Mouse (Mus musculus): ENCODE measurements around the gene Polr3h. TPM values are rescaled to one million over a fixed set of nuclear protein-coding genes. Genes with fewer than 3 reads are reported as not detected.
"Not testable (repeated sequence)": the region's sequence is repeated elsewhere in the genome, so short reads cannot be mapped to it uniquely, and the experiment has no call there.

Polr3h gene
- polyA plus RNA-seq (2015; fragmentation: Nextera tagmentation; extraction: Ambion mirVana): 57.0 and 57.3 TPM in 2 replicates

DNA sequence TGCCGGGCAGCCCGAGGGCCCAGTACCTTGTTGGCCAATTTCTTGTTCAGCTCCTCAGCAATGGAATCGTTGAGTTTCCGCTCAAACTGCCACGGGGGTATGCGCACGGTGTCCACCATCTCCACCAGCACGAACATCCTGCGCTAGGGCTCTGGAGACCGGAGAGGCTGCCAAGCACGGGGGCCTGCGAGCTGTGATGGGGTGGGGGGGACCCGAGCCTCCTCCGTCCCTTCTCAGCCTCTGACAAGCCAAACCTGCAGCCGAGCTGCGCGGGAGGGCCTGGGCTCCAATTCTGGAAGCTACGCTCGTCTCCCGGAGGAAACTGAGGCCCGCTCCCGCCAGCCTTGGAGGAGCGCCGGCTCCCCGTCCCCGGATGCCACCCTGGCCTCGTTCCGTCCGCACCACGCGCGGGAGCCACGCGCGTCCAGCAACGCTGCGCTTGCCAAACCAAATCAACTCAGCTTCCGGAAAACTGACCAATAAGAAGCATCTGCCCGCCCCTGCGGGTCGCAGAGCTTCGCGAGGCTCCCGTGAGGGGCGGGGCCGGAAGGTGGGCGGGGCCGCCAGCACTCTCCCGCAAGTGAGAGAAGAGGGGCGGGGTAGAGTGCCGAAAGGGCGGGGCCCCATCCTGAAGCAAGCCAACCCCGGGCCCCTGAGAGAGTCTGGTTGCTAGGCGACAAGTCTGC is at the start of gene Polr3h:
Polr3h (minus strand) TSS at position 481 of the 686 bp plus-strand sequence.
- no peaks in the 10 kb centered on the region for H3K27me3 ChIP-seq (ENCODE audit: insufficient read depth, low read length)
- H3K9ac ChIP-seq (replicated peaks): peak within 1 kb of the TSS; percentile 70
- H3K4me1 ChIP-seq (ENCODE audit: insufficient read depth): peaks cover 33% of the 10 kb centered on the region
- peak; percentile 92 for ATAC-seq
- peak within 1 kb of the TSS; percentile 99 for H3K4me2 ChIP-seq (ENCODE audit: low read depth, low read length)
- TF ChIP-seq EP300 (IDR thresholded peaks at IDR 0.05; ENCODE audit: low read depth) (peak; percentile 20; the same call in 1 of the 2 replicates), CTCF (IDR thresholded peaks at IDR 0.05; ENCODE audit: low read depth) (no peak)
- H3K9me3 ChIP-seq (ENCODE audit: low read length): no peaks in the 10 kb centered on the region
- H3K4me3 ChIP-seq (ENCODE audit: low read depth, low read length): peak within 1 kb of the TSS; percentile 62
- peaks cover 4% of the 10 kb centered on the region; the same call in 1 of the 2 replicates for H3K36me3 ChIP-seq (replicated peaks; ENCODE audit: insufficient read depth, low read length)
- H3K27ac ChIP-seq (ENCODE audit: low read depth): peak within 1 kb of the TSS; percentile 49
- under 1% methylated on average over 54 of the region's 54 CpGs for WGBS (ENCODE audit: insufficient replicate concordance)
- peak; percentile 98 for DNase-seq

DNA sequence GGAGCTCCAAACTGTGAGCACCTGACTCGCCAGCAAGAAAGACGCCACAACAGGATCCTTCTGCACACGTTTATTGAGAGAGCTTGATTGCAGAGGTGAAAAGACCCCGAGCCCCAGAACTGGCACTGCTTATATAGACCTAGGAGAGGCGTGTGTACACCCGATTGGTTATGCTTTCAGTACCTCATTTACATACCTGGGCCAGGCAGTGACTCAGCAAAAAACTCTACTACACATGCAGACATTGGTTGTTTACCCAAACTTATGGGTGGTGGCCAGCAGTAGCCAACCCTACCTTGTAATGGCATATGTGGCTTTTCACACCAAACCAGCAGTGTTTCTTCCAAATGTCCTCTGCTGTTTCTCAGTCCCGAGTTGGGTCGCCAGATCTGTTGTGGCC is 49.1 kb upstream of the Polr3h start:
- H3K9me3 ChIP-seq (ENCODE audit: low read length); ATAC-seq; H3K4me3 ChIP-seq (ENCODE audit: low read depth, low read length); H3K4me2 ChIP-seq (ENCODE audit: low read depth, low read length); H3K9ac ChIP-seq (replicated peaks); H3K27me3 ChIP-seq (ENCODE audit: insufficient read depth, low read length); H3K36me3 ChIP-seq (replicated peaks; ENCODE audit: insufficient read depth, low read length); DNase-seq; H3K27ac ChIP-seq (ENCODE audit: low read depth); H3K4me1 ChIP-seq (ENCODE audit: insufficient read depth): not testable (repeated sequence)
- 89% methylated on average over 8 of the region's 8 CpGs for WGBS (ENCODE audit: insufficient replicate concordance)

DNA sequence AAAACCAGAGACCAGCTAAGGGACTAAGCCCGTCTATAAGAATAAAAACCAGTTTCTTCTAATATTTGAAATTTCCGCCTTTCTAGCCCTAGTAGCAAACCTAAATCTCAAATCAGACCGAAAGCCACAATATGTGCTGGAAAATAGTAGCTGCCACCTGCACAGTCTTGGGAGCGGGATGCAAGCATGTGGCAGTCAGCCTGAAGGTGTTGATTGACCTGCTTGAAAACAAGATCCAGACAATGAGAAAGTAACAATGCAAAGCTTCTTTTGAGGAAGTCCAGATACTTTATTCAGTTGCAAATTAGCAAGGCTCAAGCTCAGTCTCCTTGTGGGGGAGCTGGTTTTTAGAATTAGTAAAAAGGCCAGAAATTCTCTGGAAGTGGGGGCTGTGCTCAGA is 44.5 kb upstream of the Polr3h start:
- H3K36me3 ChIP-seq (replicated peaks; ENCODE audit: insufficient read depth, low read length); H3K27me3 ChIP-seq (ENCODE audit: insufficient read depth, low read length); ATAC-seq; H3K27ac ChIP-seq (ENCODE audit: low read depth); H3K4me3 ChIP-seq (ENCODE audit: low read depth, low read length); DNase-seq; H3K4me1 ChIP-seq (ENCODE audit: insufficient read depth); H3K9me3 ChIP-seq (ENCODE audit: low read length); H3K4me2 ChIP-seq (ENCODE audit: low read depth, low read length); H3K9ac ChIP-seq (replicated peaks): not testable (repeated sequence)
- WGBS (ENCODE audit: insufficient replicate concordance): 84% methylated on average over 4 of the region's 4 CpGs

DNA sequence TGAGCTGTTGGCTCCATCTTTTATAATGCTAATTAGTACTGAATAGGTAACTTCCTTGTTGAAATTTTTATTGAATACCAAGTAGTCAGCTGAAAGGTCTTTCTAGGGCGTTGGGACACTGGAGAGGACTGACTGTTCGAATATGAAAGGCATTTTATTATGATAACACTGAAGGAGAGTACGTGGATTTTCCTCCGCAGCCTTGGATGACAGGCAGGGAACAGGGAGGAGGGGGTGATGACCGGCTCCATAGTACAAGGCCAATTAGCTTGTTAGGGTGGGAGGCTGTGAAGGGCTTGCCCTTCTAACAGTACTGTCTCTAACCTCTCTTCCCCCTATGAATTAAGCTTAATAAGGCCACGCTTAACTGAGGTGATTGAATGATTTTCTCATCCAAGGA is 43.6 kb upstream of the Polr3h start:
- H3K36me3 ChIP-seq (replicated peaks; ENCODE audit: insufficient read depth, low read length); H3K4me2 ChIP-seq (ENCODE audit: low read depth, low read length); ATAC-seq; H3K27me3 ChIP-seq (ENCODE audit: insufficient read depth, low read length); H3K4me3 ChIP-seq (ENCODE audit: low read depth, low read length); H3K9ac ChIP-seq (replicated peaks); H3K27ac ChIP-seq (ENCODE audit: low read depth); H3K4me1 ChIP-seq (ENCODE audit: insufficient read depth); DNase-seq; H3K9me3 ChIP-seq (ENCODE audit: low read length): not testable (repeated sequence)
- 82% methylated on average over 6 of the region's 6 CpGs for WGBS (ENCODE audit: insufficient replicate concordance)

DNA sequence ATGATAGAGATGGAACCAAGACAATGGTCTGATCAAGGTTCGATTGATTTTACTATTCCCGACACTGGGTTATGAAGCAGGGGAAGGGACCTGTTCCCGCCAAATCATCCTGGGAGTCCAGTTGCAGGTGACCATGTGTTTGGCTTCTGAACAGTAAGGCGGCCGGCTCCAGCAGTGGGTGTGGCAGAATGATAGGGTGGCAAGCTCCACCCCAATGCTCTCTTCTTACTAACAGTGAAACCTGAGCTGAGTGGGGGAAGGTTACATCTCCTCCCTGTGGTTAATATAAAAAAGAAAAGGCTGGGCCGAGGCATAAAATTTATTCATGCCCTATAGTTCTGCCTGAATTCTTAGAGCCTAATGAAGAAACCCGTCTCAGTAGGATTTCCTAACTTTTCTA is 43.1 kb upstream of the Polr3h start:
- Histone ChIP-seq H3K9ac (replicated peaks) (no peak overlapping the region), H3K9me3 (ENCODE audit: low read length) (no peaks in the 10 kb centered on the region), H3K4me1 (ENCODE audit: insufficient read depth) (no peaks in the 10 kb centered on the region), H3K36me3 (replicated peaks; ENCODE audit: insufficient read depth, low read length) (no peaks in the 10 kb centered on the region), H3K27me3 (ENCODE audit: insufficient read depth, low read length) (0 out of 2 replicates have a peak, but pooled peaks cover 4% of the 10 kb centered on the region), H3K4me2 (ENCODE audit: low read depth, low read length) (no peak overlapping the region), H3K4me3 (ENCODE audit: low read depth, low read length) (no peak overlapping the region), H3K27ac (ENCODE audit: low read depth) (no peak overlapping the region)
- WGBS (ENCODE audit: insufficient replicate concordance): 57% methylated on average over 7 of the region's 7 CpGs
- DNase-seq: no peak
- TF ChIP-seq CTCF (IDR thresholded peaks at IDR 0.05; ENCODE audit: low read depth) (no peak), EP300 (IDR thresholded peaks at IDR 0.05; ENCODE audit: low read depth) (no peak)
- ATAC-seq: no peak

- ATAC-seq: no peak
- no peaks in the 10 kb centered on the region for H3K36me3 ChIP-seq (replicated peaks; ENCODE audit: insufficient read depth, low read length)
- H3K27me3 ChIP-seq (ENCODE audit: insufficient read depth, low read length): 0 out of 2 replicates have a peak, but pooled peaks cover 4% of the 10 kb centered on the region
- no peak overlapping the region for H3K4me2 ChIP-seq (ENCODE audit: low read depth, low read length)
- TF ChIP-seq EP300 (IDR thresholded peaks at IDR 0.05; ENCODE audit: low read depth): no peak
- TF ChIP-seq CTCF (IDR thresholded peaks at IDR 0.05; ENCODE audit: low read depth): no peak
- no peak overlapping the region for H3K4me3 ChIP-seq (ENCODE audit: low read depth, low read length)
- DNase-seq: no peak
- H3K9me3 ChIP-seq (ENCODE audit: low read length): no peaks in the 10 kb centered on the region
- 47% methylated on average over 2 of the region's 2 CpGs for WGBS (ENCODE audit: insufficient replicate concordance)
- H3K27ac ChIP-seq (ENCODE audit: low read depth): no peak overlapping the region
- H3K9ac ChIP-seq (replicated peaks): no peak overlapping the region
- no peaks in the 10 kb centered on the region for H3K4me1 ChIP-seq (ENCODE audit: insufficient read depth)
Observed at GRCm38 (mm10) chr15:81968447-81968846, 42.4 kb upstream of the Polr3h start.

DNA sequence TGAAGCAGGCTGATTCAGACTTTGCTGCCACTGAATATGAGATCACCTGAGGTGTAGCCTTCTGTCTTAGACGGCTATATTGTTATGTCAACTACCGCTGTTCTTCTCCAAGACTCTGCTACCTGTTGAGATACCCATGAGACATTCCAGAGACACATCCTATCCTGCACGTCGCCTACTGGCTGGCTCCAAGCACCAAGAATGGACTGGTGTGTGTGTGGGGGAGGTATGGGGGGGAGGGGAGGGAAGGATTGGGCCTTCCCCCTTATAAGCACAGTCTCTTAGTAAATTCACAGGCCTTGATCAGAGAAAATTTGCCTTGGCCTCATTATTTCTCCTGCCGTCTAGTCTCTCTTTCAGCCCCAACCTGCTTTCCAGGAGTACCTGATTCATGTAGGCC is 41.8 kb upstream of the Polr3h start:
- no peak for TF ChIP-seq CTCF (IDR thresholded peaks at IDR 0.05; ENCODE audit: low read depth)
- no peak for TF ChIP-seq EP300 (IDR thresholded peaks at IDR 0.05; ENCODE audit: low read depth)
- 0 out of 2 replicates have a peak, but pooled peaks cover 5% of the 10 kb centered on the region for H3K27me3 ChIP-seq (ENCODE audit: insufficient read depth, low read length)
- no peak overlapping the region for H3K27ac ChIP-seq (ENCODE audit: low read depth)
- no peak for DNase-seq
- ATAC-seq: no peak
- H3K9me3 ChIP-seq (ENCODE audit: low read length): no peaks in the 10 kb centered on the region
- WGBS (ENCODE audit: insufficient replicate concordance): 81% methylated on average over 5 of the region's 5 CpGs
- H3K9ac ChIP-seq (replicated peaks): no peak overlapping the region
- H3K36me3 ChIP-seq (replicated peaks; ENCODE audit: insufficient read depth, low read length): no peaks in the 10 kb centered on the region
- H3K4me1 ChIP-seq (ENCODE audit: insufficient read depth): no peaks in the 10 kb centered on the region
- no peak overlapping the region for H3K4me2 ChIP-seq (ENCODE audit: low read depth, low read length)
- no peak overlapping the region for H3K4me3 ChIP-seq (ENCODE audit: low read depth, low read length)
